Mouse (Mus musculus): ENCODE data around the gene Dnajc1.

DNA sequence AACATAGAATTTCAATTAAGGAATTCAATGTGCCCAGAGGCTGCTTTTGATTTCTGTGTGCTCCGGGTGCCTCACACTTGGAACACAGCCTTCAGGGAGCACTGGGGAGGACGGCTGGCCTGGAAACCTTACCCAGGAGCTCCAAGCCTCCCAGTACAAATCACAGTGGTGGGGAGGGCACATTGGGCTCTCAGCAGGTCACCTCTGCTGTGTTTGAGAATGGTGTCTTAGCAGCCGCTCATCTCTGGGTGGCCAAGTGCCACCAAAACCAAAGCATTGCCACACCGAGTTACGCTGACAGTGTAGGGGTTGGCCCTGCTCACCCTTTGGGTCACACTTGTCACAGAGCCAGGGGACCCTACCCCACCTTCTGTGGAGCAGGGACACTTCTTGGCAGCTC lies 174.1 kb downstream of the Dnajc1 start:
- TF ChIP-seq CTCF (IDR thresholded peaks at IDR 0.05; ENCODE audit: borderline replicate concordance, control insufficient read depth, extremely low read depth, insufficient read depth, low read length, poor library complexity) (no peak), POLR2A (IDR thresholded peaks at IDR 0.05; ENCODE audit: control insufficient read depth, extremely low read depth, insufficient read depth, low read length, poor library complexity) (no peak)
